Mouse (Mus musculus) kidney, postnatal 36 days (tissue): ENCODE measurements around the gene Afap1.

ENCODE experiments used
- DNase-seq, 2 experiments: peaks; one replicate each; pipeline ENCODE4 v3.0.0; 2021 to 2022; ENCODE audit warnings: mixed read lengths in 2 of 2

Gene Afap1

GRCm38 (mm10) chr5:35938249-35939223, 45.4 kb downstream of the Afap1 start:
- DNase-seq = no peak

- DNase-seq = no peak
Measured at GRCm38 (mm10) chr5:35939958-35940357, 46.8 kb downstream of the Afap1 start.

- DNase-seq = peak; percentile 24 to 48
Measured at GRCm38 (mm10) chr5:35943541-35943940, 50.4 kb downstream of the Afap1 start.

GRCm38 (mm10) chr5:35946841-35947240, 53.7 kb downstream of the Afap1 start:
- no peak for DNase-seq

- no peak for DNase-seq
Measured at GRCm38 (mm10) chr5:35947427-35947826, 54.3 kb downstream of the Afap1 start.

GRCm38 (mm10) chr5:35948225-35948975, 55.3 kb downstream of the Afap1 start:
- peak; percentile 46 to 50 for DNase-seq

GRCm38 (mm10) chr5:35949061-35949460, 55.9 kb downstream of the Afap1 start:
- no peak for DNase-seq

GRCm38 (mm10) chr5:35950504-35950903, 57.4 kb downstream of the Afap1 start:
- DNase-seq = no peak

GRCm38 (mm10) chr5:35954055-35954718, 61.1 kb downstream of the Afap1 start:
- DNase-seq = peak in 1 of 2 experiments; percentile 35

- no peak for DNase-seq
Measured at GRCm38 (mm10) chr5:35956268-35956667, 63.1 kb downstream of the Afap1 start.

- DNase-seq = peak; percentile 26 to 59
Measured at GRCm38 (mm10) chr5:35958681-35959080, 65.6 kb downstream of the Afap1 start.

- DNase-seq = no peak
Measured at GRCm38 (mm10) chr5:35960168-35960567, 67.0 kb downstream of the Afap1 start.

GRCm38 (mm10) chr5:35961271-35961670, 68.2 kb downstream of the Afap1 start:
- peak in 1 of 2 experiments; percentile 33 for DNase-seq

- peak; percentile 19 to 27 for DNase-seq
Measured at GRCm38 (mm10) chr5:35963635-35964034, 70.5 kb downstream of the Afap1 start.

GRCm38 (mm10) chr5:35965036-35965435, 71.9 kb downstream of the Afap1 start:
- DNase-seq = no peak

- no peak for DNase-seq
Measured at GRCm38 (mm10) chr5:35969857-35970256, 76.7 kb downstream of the Afap1 start.

- peak; percentile 29 to 62 for DNase-seq
Measured at GRCm38 (mm10) chr5:35970380-35971105, 77.4 kb downstream of the Afap1 start.

- peak; percentile 65 to 88 for DNase-seq
Measured at GRCm38 (mm10) chr5:35971841-35972578, 78.9 kb downstream of the Afap1 start.

- no peak for DNase-seq
Measured at GRCm38 (mm10) chr5:35972739-35973138, 79.6 kb downstream of the Afap1 start.

- DNase-seq = peak; percentile 82 to 83
Measured at GRCm38 (mm10) chr5:35973800-35974199, 80.7 kb downstream of the Afap1 start.

- no peak for DNase-seq
Measured at GRCm38 (mm10) chr5:35974265-35974664, 81.1 kb downstream of the Afap1 start.

GRCm38 (mm10) chr5:35975681-35976080, 82.6 kb downstream of the Afap1 start:
- DNase-seq = peak; percentile 20 to 73
